Mouse (Mus musculus) adrenal gland (tissue): ENCODE results near the gene Ppp1r21.

Source experiments
- intact Hi-C: fragments of 180-260 bp; cut with DNase I; formaldehyde crosslinking; loops from one replicate; pipeline ENCODE4 v1.15.1; 2025

Gene Ppp1r21

GRCm38 (mm10) chr17:88606056-88606455 lies 76.1 kb downstream of the Ppp1r21 start:
- intact Hi-C loops = no loop called here

- intact Hi-C loops = no loop called here
Measured at GRCm38 (mm10) chr17:88609361-88609760, 79.4 kb downstream of the Ppp1r21 start.

GRCm38 (mm10) chr17:88611057-88611456 lies 81.1 kb downstream of the Ppp1r21 start:
- intact Hi-C loops = no loop called here

GRCm38 (mm10) chr17:88613172-88613571 lies 83.3 kb downstream of the Ppp1r21 start:
- intact Hi-C loops = no loop called here

GRCm38 (mm10) chr17:88613721-88614120 lies 83.8 kb downstream of the Ppp1r21 start:
- intact Hi-C loops = no loop called here

GRCm38 (mm10) chr17:88614234-88614633 lies 84.3 kb downstream of the Ppp1r21 start:
- intact Hi-C loops = no loop called here

GRCm38 (mm10) chr17:88614733-88615132 lies 84.8 kb downstream of the Ppp1r21 start:
- intact Hi-C loops = no loop called here

- intact Hi-C loops = no loop called here
Measured at GRCm38 (mm10) chr17:88615492-88616155, 85.7 kb downstream of the Ppp1r21 start.

GRCm38 (mm10) chr17:88620935-88621334 lies 91.0 kb downstream of the Ppp1r21 start:
- intact Hi-C loops = no loop called here

- intact Hi-C loops = no loop called here
Measured at GRCm38 (mm10) chr17:88621374-88621773, 91.5 kb downstream of the Ppp1r21 start.

GRCm38 (mm10) chr17:88622711-88623110 lies 92.8 kb downstream of the Ppp1r21 start:
- intact Hi-C loops = no loop called here

GRCm38 (mm10) chr17:88624386-88624785 lies 94.5 kb downstream of the Ppp1r21 start:
- intact Hi-C loops = no loop called here

GRCm38 (mm10) chr17:88625350-88625749 lies 95.4 kb downstream of the Ppp1r21 start:
- intact Hi-C loops = no loop called here

- intact Hi-C loops = no loop called here
Measured at GRCm38 (mm10) chr17:88625931-88626330, 96.0 kb downstream of the Ppp1r21 start.

GRCm38 (mm10) chr17:88626347-88626811 lies 96.5 kb downstream of the Ppp1r21 start:
- intact Hi-C loops = no loop called here

- intact Hi-C loops = no loop called here
Measured at GRCm38 (mm10) chr17:88627150-88627549, 97.2 kb downstream of the Ppp1r21 start.

GRCm38 (mm10) chr17:88628676-88629380 lies 98.9 kb downstream of the Ppp1r21 start:
- intact Hi-C loops = no loop called here

GRCm38 (mm10) chr17:88629381-88629759 lies 99.5 kb downstream of the Ppp1r21 start:
- intact Hi-C loops = no loop called here

GRCm38 (mm10) chr17:88629931-88630553 lies 100.1 kb downstream of the Ppp1r21 start:
- intact Hi-C loops = loop anchor here (10.0 kb wide), 1 partner anchor 375 kb away; no protein-coding TSS in a partner anchor

- intact Hi-C loops = loop anchor here (10.0 kb wide), 1 partner anchor 376 kb away; no protein-coding TSS in a partner anchor
Measured at GRCm38 (mm10) chr17:88630554-88630948, 100.6 kb downstream of the Ppp1r21 start.

GRCm38 (mm10) chr17:88632631-88633030 lies 102.7 kb downstream of the Ppp1r21 start:
- intact Hi-C loops = loop anchor here (10.0 kb wide), 1 partner anchor 378 kb away; no protein-coding TSS in a partner anchor

GRCm38 (mm10) chr17:88636076-88636475 lies 106.2 kb downstream of the Ppp1r21 start:
- intact Hi-C loops = loop anchor here (10.0 kb wide), 1 partner anchor 381 kb away; no protein-coding TSS in a partner anchor
